Mouse (Mus musculus) lung, embryonic 15.5 days (tissue): ENCODE measurements around the gene Prss44. TPM values are rescaled to one million over a fixed set of nuclear protein-coding genes. Genes with fewer than 3 reads are reported as not detected.
"Not testable (repeated sequence)": the region's sequence is repeated elsewhere in the genome, so short reads cannot be mapped to it uniquely, and the experiment has no call there.

Source experiments
- ATAC-seq: fragments of 200-750 bp; cut with Nextera tagmentation; 2 replicates; pipeline ENCODE4 v1.8.0; 2017; ENCODE audit warnings: moderate number of reproducible peaks, borderline replicate concordance; ENCODE audit not compliant: low FRiP score, low TSS enrichment; ENCODE audit errors: extremely low read depth
- H3K27ac ChIP-seq: fragments of 300-500 bp; sonication (generic); 2 replicates; pipeline ENCODE4 v1.5.1; 2015; ENCODE audit warnings: moderate library complexity, mild to moderate bottlenecking, inconsistent platforms
- H3K27me3 ChIP-seq: fragments of 300-500 bp; sonication (generic); 2 replicates; pipeline ENCODE4 v1.6.1; 2015; ENCODE audit warnings: inconsistent platforms
- H3K36me3 ChIP-seq: fragments of 300-500 bp; sonication (generic); 2 replicates; pipeline ENCODE4 v1.6.1; 2015; ENCODE audit warnings: inconsistent platforms
- H3K4me1 ChIP-seq: fragments of 300-500 bp; sonication (generic); 2 replicates; pipeline ENCODE4 v1.6.1; 2015; ENCODE audit warnings: inconsistent platforms
- H3K4me2 ChIP-seq: fragments of 300-500 bp; sonication (generic); 2 replicates; pipeline ENCODE4 v1.6.1; 2015; ENCODE audit warnings: inconsistent platforms, mild to moderate bottlenecking, moderate library complexity
- H3K4me3 ChIP-seq: fragments of 300-500 bp; sonication (generic); 2 replicates; pipeline ENCODE4 v1.5.1; 2015; ENCODE audit warnings: mild to moderate bottlenecking, inconsistent platforms
- H3K9ac ChIP-seq: fragments of 300-500 bp; sonication (generic); 2 replicates; pipeline ENCODE4 v1.6.1; 2015; ENCODE audit warnings: inconsistent platforms
- H3K9me3 ChIP-seq: fragments of 300-500 bp; sonication (generic); 2 replicates; pipeline ENCODE4 v1.6.1; 2016; ENCODE audit warnings: inconsistent platforms
- WGBS: fragments of 180-500 bp; shearing (Covaris S2); methylation state at CpG from one replicate; pipeline ENCODE4 v1.1.7; 2015; 5-methylcytosine and 5-hydroxymethylcytosine counted together
- polyA plus RNA-seq: library from polyadenylated mRNA; unstranded; fragments of >200 nt; fragmentation: Nextera tagmentation; extraction: Ambion mirVana; gene quantifications from 2 replicates; pipeline ENCODE4 v1.2.1, GENCODE M21; 2015

The Prss44 gene
- polyA plus RNA-seq, 1 experiment from 2014 or later = not detected

GRCm38 (mm10) chr9:110790462-110790861 lies 23.3 kb upstream of the Prss44 start:
- H3K36me3 ChIP-seq = no peaks in the 10 kb centered on the region
- no peak overlapping the region for H3K9ac ChIP-seq
- 49% methylated on average over 4 of the region's 4 CpGs for WGBS
- ATAC-seq = no peak
- H3K9me3 ChIP-seq = no peaks in the 10 kb centered on the region
- no peak overlapping the region for H3K4me2 ChIP-seq
- no peaks in the 10 kb centered on the region for H3K4me1 ChIP-seq
- H3K4me3 ChIP-seq = no peak overlapping the region
- H3K27ac ChIP-seq = no peak overlapping the region
- no peaks in the 10 kb centered on the region for H3K27me3 ChIP-seq

GRCm38 (mm10) chr9:110797013-110797412 lies 16.8 kb upstream of the Prss44 start:
- no peaks in the 10 kb centered on the region for H3K36me3 ChIP-seq
- H3K4me3 ChIP-seq = no peak overlapping the region
- ATAC-seq = no peak
- H3K9me3 ChIP-seq = no peaks in the 10 kb centered on the region
- no peak overlapping the region for H3K27ac ChIP-seq
- H3K4me2 ChIP-seq = no peak overlapping the region
- WGBS = 78% methylated on average over 10 of the region's 10 CpGs
- no peak overlapping the region for H3K9ac ChIP-seq
- H3K27me3 ChIP-seq = no peaks in the 10 kb centered on the region
- no peaks in the 10 kb centered on the region for H3K4me1 ChIP-seq

GRCm38 (mm10) chr9:110797866-110798265 lies 15.9 kb upstream of the Prss44 start, which contains the start of gene Prss42:
TSS of gene Prss42 (plus strand) at chr9:110798166.
- ATAC-seq = no peak
- Histone ChIP-seq H3K9me3 (no peaks in the 10 kb centered on the region), H3K4me1 (no peaks in the 10 kb centered on the region), H3K4me2 (no peak within 1 kb of the TSS), H3K36me3 (no peaks in the 10 kb centered on the region), H3K27ac (no peak within 1 kb of the TSS), H3K27me3 (no peaks in the 10 kb centered on the region), H3K4me3 (no peak within 1 kb of the TSS), H3K9ac (no peak within 1 kb of the TSS)
- 89% methylated on average over 14 of the region's 14 CpGs for WGBS

- Histone ChIP-seq H3K4me2 (no peak overlapping the region), H3K9me3 (no peaks in the 10 kb centered on the region), H3K36me3 (no peaks in the 10 kb centered on the region), H3K27me3 (no peaks in the 10 kb centered on the region), H3K4me3 (no peak overlapping the region), H3K4me1 (no peaks in the 10 kb centered on the region), H3K27ac (no peak overlapping the region), H3K9ac (no peak overlapping the region)
- WGBS = 81% methylated on average over 8 of the region's 8 CpGs
- no peak for ATAC-seq
Measured at GRCm38 (mm10) chr9:110800834-110801479, 12.8 kb upstream of the Prss44 start.

- ATAC-seq = no peak
- Histone ChIP-seq H3K9ac (no peak overlapping the region), H3K4me3 (no peak overlapping the region), H3K4me1 (no peaks in the 10 kb centered on the region), H3K4me2 (no peak overlapping the region), H3K36me3 (no peaks in the 10 kb centered on the region), H3K27ac (no peak overlapping the region), H3K9me3 (no peaks in the 10 kb centered on the region), H3K27me3 (no peaks in the 10 kb centered on the region)
- 65% methylated on average over 4 of the region's 4 CpGs for WGBS
Measured at GRCm38 (mm10) chr9:110803294-110803693, 10.5 kb upstream of the Prss44 start.

GRCm38 (mm10) chr9:110810051-110810450 lies 3.7 kb upstream of the Prss44 start:
- no peaks in the 10 kb centered on the region for H3K27me3 ChIP-seq
- WGBS = 79% methylated on average over 4 of the region's 4 CpGs
- H3K9ac ChIP-seq = no peak overlapping the region
- H3K4me1 ChIP-seq = no peaks in the 10 kb centered on the region
- H3K4me2 ChIP-seq = no peak overlapping the region
- H3K4me3 ChIP-seq = no peak overlapping the region
- H3K36me3 ChIP-seq = no peaks in the 10 kb centered on the region
- ATAC-seq = no peak
- no peaks in the 10 kb centered on the region for H3K9me3 ChIP-seq
- no peak overlapping the region for H3K27ac ChIP-seq

- not testable (repeated sequence) for H3K4me2 ChIP-seq, H3K9me3 ChIP-seq, ATAC-seq, H3K36me3 ChIP-seq, H3K27ac ChIP-seq, H3K9ac ChIP-seq, H3K4me1 ChIP-seq, H3K4me3 ChIP-seq, H3K27me3 ChIP-seq
Measured at GRCm38 (mm10) chr9:110820546-110820945, 6.8 kb downstream of the Prss44 start.

- H3K4me3 ChIP-seq = no peak overlapping the region
- no peak overlapping the region for H3K4me2 ChIP-seq
- H3K9me3 ChIP-seq = no peaks in the 10 kb centered on the region
- H3K4me1 ChIP-seq = no peaks in the 10 kb centered on the region
- H3K27me3 ChIP-seq = no peaks in the 10 kb centered on the region
- 82% methylated on average over 7 of the region's 7 CpGs for WGBS
- no peaks in the 10 kb centered on the region for H3K36me3 ChIP-seq
- no peak for ATAC-seq
- H3K9ac ChIP-seq = no peak overlapping the region
- no peak overlapping the region for H3K27ac ChIP-seq
Measured at GRCm38 (mm10) chr9:110821436-110821835, 7.6 kb downstream of the Prss44 start.

- H3K4me3 ChIP-seq = no peak overlapping the region
- H3K36me3 ChIP-seq = no peaks in the 10 kb centered on the region
- H3K27me3 ChIP-seq = no peaks in the 10 kb centered on the region
- H3K4me1 ChIP-seq = no peaks in the 10 kb centered on the region
- no peak overlapping the region for H3K4me2 ChIP-seq
- no peak for ATAC-seq
- H3K27ac ChIP-seq = no peak overlapping the region
- WGBS = 67% methylated on average over 4 of the region's 4 CpGs
- H3K9ac ChIP-seq = no peak overlapping the region
- no peaks in the 10 kb centered on the region for H3K9me3 ChIP-seq
Measured at GRCm38 (mm10) chr9:110825426-110825825, 11.6 kb downstream of the Prss44 start.

- ATAC-seq = no peak
- Histone ChIP-seq H3K9me3 (no peaks in the 10 kb centered on the region), H3K36me3 (no peaks in the 10 kb centered on the region), H3K27ac (no peak overlapping the region), H3K4me2 (no peak overlapping the region), H3K4me1 (no peaks in the 10 kb centered on the region), H3K9ac (no peak overlapping the region), H3K4me3 (no peak overlapping the region), H3K27me3 (no peaks in the 10 kb centered on the region)
- WGBS = 67% methylated on average over 7 of the region's 7 CpGs
Measured at GRCm38 (mm10) chr9:110825832-110826231, 12.0 kb downstream of the Prss44 start.

GRCm38 (mm10) chr9:110826390-110826789 lies 12.6 kb downstream of the Prss44 start, which contains the start of gene Prss43:
TSS of gene Prss43 (plus strand) at chr9:110826690.
- H3K4me3 ChIP-seq = no peak within 1 kb of the TSS
- ATAC-seq = no peak
- 77% methylated on average over 3 of the region's 3 CpGs for WGBS
- H3K9ac ChIP-seq = no peak within 1 kb of the TSS
- no peak within 1 kb of the TSS for H3K4me2 ChIP-seq
- H3K36me3 ChIP-seq = no peaks in the 10 kb centered on the region
- H3K27me3 ChIP-seq = no peaks in the 10 kb centered on the region
- H3K4me1 ChIP-seq = no peaks in the 10 kb centered on the region
- no peaks in the 10 kb centered on the region for H3K9me3 ChIP-seq
- H3K27ac ChIP-seq = no peak within 1 kb of the TSS

GRCm38 (mm10) chr9:110833021-110833420 lies 19.2 kb downstream of the Prss44 start:
- Histone ChIP-seq H3K27ac (no peak overlapping the region), H3K4me1 (no peaks in the 10 kb centered on the region), H3K4me2 (no peak overlapping the region), H3K36me3 (no peaks in the 10 kb centered on the region), H3K27me3 (no peaks in the 10 kb centered on the region), H3K9me3 (no peaks in the 10 kb centered on the region), H3K9ac (no peak overlapping the region), H3K4me3 (no peak overlapping the region)
- 73% methylated on average over 5 of the region's 5 CpGs for WGBS
- no peak for ATAC-seq

- WGBS = 73% methylated on average over 19 of the region's 19 CpGs
- Histone ChIP-seq H3K36me3 (no peaks in the 10 kb centered on the region), H3K9me3 (no peaks in the 10 kb centered on the region), H3K27me3 (no peaks in the 10 kb centered on the region), H3K4me3 (no peak within 1 kb of the TSS), H3K4me2 (no peak within 1 kb of the TSS), H3K9ac (no peak within 1 kb of the TSS), H3K4me1 (no peaks in the 10 kb centered on the region), H3K27ac (no peak within 1 kb of the TSS)
- no peak for ATAC-seq
Measured at GRCm38 (mm10) chr9:110834411-110834810, 20.6 kb downstream of the Prss44 start, which contains the start of gene Prss45. TSS of gene Prss45 (plus strand) at chr9:110834588.
